Mouse (Mus musculus) small intestine, adult 2 months (tissue): ENCODE data around the gene Fam217b.

Source experiments
- CTCF ChIP-seq: fragments of 200-500 bp; IDR thresholded peaks from 2 replicates; pipeline ENCODE4 v1.5.1; 2012; ENCODE audit warnings: low read depth, mild to moderate bottlenecking, control low read depth, inconsistent platforms, low read length, moderate library complexity, mixed read lengths; ENCODE audit not compliant: insufficient replicate concordance, insufficient read length; ENCODE audit errors: extremely low read depth
- POLR2A ChIP-seq: fragments of 200-500 bp; IDR thresholded peaks from 2 replicates; pipeline ENCODE4 v1.6.1; 2012; ENCODE audit warnings: low read depth, mild to moderate bottlenecking, control low read depth, inconsistent platforms, low read length, moderate library complexity

- TF ChIP-seq CTCF (no peak), POLR2A (no peak)
Observed at GRCm38 (mm10) chr2:178416427-178416826, 2.1 kb downstream of the Fam217b start.
